Mouse (Mus musculus) right cerebral cortex, postnatal 36 days (tissue): ENCODE results near the gene P2ry10.
"Not testable (repeated sequence)": the region's sequence is repeated elsewhere in the genome, so short reads cannot be mapped to it uniquely, and the experiment has no call there.

Source experiments
- DNase-seq, 2 experiments: peaks; one replicate each; pipeline ENCODE4 v3.0.0; 2022; ENCODE audit warnings: low spot score in 2 of 2, mixed read lengths in 1 of 2

The P2ry10 gene

DNA sequence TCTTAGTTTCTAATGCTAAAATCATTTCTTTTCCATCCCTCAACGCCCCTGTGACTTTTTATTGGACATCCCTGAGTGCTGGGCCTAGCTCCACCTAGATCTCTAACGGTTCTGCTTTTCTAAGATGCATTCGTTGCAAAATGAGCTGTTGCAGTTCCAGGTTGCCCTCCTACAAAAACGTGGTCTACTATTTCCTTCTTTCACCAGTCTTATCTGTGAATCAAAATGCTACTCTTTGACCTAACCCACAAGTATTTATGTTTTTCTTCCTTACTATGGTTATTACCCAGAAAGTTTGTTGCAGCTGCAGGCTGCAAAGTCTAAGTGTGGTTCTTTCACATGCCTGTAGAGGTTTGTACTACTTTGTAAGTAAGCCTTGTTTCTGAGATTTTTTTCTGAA lies at the start of gene P2ry10:
P2ry10 (plus strand) TSS at position 316 of the 400 bp plus-strand sequence.
- DNase-seq = no peak

- DNase-seq = no peak
These were observed 49.1 kb upstream of the P2ry10 start for GRCm38 (mm10) chrX:107039146-107039545.

DNA sequence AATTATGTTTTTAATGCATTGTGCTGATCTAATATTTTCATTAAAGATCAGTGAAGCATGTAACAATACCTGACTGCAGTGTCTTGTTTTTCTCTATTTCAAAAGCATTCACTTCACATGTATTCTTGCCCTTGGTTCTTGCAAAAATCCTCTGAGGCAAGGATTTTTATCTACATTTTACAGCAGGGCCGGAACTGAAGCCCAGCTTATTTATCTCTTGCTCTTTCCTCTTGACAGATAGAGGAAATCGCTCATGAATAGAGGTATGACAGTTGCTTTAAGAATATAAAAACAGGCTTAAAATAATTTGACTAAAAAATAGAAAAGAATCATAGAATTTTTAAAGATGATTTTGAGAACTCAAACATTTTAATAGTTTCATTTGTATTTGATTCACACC lies 48.7 kb upstream of the P2ry10 start:
- no peak for DNase-seq

GRCm38 (mm10) chrX:107042367-107042766 lies 45.9 kb upstream of the P2ry10 start:
- no peak for DNase-seq

- DNase-seq = not testable (repeated sequence)
These were observed 4.9 kb upstream of the P2ry10 start for GRCm38 (mm10) chrX:107083407-107083806.

GRCm38 (mm10) chrX:107084320-107084719 lies 4.0 kb upstream of the P2ry10 start:
- no peak for DNase-seq

DNA sequence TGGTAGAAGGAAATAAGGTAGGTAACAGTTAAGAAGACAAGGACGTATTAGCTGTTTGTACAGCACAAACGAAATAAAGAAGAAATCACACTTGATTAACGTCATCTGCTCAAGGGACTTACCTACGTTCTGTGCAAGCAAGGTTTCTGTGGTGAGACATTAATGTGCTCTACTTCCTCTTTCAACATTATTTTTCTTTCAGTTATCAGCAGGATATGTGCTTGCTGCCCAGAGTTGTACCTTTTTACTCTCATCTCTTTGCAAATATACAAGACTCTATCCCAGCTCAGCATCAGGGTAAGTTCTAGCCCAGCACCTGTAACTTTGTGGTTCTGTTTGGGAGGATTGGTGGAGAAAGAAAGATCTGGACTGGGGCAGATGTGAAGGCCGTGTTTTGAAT lies 839 bp downstream of the P2ry10 start:
- no peak for DNase-seq

DNA sequence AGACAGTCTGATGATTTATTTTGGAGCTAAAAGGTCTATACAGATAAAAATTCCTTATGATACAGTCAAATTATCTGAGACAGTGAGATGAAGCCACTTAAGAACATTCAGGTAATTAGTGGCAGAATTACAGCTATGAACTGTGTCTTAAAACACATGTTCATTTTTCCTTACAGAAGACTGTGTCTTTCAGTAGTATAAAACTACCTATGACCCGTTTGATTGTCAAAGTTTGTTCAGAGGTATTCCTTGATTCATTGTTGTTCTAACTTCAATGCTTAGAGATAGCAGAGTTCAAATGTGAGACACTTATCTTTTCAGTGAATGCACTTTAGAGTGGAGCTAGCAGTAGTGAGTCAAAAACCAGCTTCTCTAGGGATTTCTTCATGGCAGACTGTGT lies 1.6 kb downstream of the P2ry10 start:
- no peak for DNase-seq

GRCm38 (mm10) chrX:107095633-107096032 lies 7.3 kb downstream of the P2ry10 start:
- no peak for DNase-seq

- DNase-seq = no peak
These were observed 28.0 kb downstream of the P2ry10 start for GRCm38 (mm10) chrX:107116333-107116732.

- DNase-seq = no peak
These were observed 28.7 kb downstream of the P2ry10 start for GRCm38 (mm10) chrX:107116987-107117386.

DNA sequence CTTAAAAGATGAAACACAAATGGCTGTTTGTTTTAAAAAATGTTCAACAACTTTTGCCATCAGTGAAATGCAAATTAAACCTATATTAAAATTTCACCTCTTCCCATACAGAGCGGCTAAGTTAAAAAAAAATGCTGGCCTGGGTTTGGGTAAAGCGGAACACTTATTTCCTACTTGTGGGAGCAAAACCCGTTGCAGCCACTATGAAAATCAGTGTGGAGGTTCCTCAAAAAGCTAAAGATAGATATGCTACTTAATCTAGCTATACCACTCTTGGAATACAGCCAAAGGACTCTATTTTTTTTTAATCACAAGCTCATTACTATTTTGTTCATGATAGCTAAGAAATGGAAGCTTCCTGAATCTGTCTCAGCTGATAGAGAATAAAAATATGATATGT lies 54.9 kb downstream of the P2ry10 start:
- no peak for DNase-seq

DNA sequence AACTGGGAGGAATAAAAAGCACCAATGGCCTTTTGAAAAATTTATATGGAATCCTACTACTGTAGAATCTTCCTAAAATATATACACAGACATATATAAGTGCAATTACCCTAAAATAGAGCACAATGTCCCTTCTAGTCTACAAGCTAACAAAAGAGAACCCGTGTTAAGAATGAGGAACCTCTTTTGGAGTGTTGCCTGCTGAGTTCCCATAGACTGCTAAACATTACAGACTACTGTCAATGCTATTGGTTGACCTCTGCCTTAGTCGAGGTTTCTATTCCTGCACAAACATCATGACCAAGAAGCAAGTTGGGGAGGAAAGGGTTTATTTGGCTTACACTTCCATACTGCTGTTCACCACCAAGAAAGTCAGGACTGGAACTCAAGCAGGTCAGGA lies 55.6 kb downstream of the P2ry10 start:
- no peak for DNase-seq

GRCm38 (mm10) chrX:107148681-107149080 lies 60.4 kb downstream of the P2ry10 start, which contains the start of gene P2ry10b:
TSS of gene P2ry10b (plus strand) at chrX:107148927.
- DNase-seq = no peak

GRCm38 (mm10) chrX:107149391-107149993 lies 61.2 kb downstream of the P2ry10 start:
- DNase-seq = no peak

DNA sequence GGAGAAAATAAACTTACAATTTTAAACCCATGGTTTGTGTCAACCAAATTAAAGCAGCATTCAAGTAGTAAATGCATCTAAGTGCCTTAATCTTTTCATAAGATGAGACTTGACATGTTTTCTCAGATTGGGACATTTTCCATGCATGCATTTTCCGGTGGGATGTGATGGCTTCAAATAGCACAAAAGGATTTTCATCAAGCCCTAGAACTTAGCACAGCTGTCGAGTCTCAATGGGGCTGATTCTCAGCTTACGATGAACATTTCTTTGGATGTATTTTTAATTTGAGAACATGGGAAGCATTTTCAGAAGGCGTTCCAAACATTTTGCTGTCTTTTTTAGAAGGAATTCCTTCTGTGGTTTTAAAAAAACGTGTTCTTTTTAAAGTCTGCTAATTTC lies 61.7 kb downstream of the P2ry10 start:
- no peak for DNase-seq

DNA sequence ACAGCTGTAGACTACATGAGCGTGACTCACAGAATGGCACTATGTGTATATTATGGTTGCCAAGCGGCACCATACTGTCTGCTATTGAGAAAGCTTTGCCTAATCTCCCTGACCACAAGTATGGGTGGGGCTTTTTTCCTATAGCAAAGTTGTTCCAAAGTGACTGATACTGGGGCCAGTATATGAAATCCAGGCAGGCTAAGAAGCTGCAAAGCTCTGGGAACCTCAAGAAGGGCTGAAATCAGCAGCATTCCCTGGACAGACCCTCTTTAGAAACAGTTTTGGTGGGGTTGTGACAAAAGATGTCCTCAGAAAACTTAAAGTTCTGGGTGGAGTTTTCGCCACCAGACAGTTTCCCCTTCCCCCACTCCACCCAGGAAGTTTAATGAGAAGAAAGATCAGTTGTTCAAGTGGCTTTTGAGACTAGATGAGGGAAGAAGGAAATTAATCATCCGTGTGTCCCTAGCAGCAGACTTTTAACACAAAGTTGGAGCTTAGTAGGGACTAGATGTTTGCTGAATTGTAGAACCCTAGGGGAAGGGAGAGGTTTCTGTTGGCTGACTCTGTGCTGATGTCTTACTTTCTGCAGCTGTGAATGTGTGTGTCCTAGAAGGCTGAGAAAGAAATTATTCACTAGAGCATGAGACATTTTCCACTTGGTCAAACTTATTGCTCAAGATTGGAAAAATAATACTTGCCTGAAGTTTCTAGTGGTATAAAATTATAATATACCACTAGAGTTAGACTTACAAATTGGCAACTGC lies 62.6 kb downstream of the P2ry10 start:
- DNase-seq = no peak
